Mouse (Mus musculus) CD4-positive, CD25-positive, alpha-beta regulatory T cell, adult 2 months (primary cell): ENCODE measurements around the gene Ech1.

Experiments
- DNase-seq: peaks from one replicate; pipeline ENCODE4 v3.0.0-alpha.2; 2012; ENCODE audit warnings: low read depth, low spot score

Ech1 gene

DNA sequence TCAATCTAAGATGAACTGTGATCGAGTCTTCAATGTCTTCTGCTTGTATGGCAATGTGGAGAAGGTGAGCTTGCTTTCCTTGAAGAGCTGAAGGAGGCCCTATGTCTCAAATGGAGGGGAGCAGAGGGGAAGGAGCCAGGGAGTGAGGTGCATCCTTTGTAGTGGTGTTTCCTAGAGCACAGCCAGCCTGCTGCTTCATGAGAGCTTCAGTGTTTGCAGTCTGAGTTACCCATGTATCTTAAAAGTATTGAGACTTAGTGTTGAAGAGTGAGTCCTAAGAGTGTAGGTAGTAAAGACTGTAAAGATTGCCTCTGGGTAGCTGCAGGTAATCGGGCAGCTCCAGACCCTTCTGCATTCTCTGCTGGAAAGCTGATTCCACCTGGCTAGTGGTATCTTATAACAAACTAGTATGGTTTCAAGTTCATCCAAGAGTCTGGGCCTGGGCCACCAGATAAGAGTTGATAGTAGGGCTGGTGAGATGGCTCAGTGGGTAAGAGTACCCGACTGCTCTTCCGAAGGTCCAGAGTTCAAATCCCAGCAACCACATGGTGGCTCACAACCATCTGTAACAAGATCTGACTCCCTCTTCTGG, 6.1 kb upstream of the Ech1 start:
- DNase-seq = no peak

GRCm38 (mm10) chr7:28819571-28819970, 5.4 kb upstream of the Ech1 start:
- DNase-seq = no peak

DNA sequence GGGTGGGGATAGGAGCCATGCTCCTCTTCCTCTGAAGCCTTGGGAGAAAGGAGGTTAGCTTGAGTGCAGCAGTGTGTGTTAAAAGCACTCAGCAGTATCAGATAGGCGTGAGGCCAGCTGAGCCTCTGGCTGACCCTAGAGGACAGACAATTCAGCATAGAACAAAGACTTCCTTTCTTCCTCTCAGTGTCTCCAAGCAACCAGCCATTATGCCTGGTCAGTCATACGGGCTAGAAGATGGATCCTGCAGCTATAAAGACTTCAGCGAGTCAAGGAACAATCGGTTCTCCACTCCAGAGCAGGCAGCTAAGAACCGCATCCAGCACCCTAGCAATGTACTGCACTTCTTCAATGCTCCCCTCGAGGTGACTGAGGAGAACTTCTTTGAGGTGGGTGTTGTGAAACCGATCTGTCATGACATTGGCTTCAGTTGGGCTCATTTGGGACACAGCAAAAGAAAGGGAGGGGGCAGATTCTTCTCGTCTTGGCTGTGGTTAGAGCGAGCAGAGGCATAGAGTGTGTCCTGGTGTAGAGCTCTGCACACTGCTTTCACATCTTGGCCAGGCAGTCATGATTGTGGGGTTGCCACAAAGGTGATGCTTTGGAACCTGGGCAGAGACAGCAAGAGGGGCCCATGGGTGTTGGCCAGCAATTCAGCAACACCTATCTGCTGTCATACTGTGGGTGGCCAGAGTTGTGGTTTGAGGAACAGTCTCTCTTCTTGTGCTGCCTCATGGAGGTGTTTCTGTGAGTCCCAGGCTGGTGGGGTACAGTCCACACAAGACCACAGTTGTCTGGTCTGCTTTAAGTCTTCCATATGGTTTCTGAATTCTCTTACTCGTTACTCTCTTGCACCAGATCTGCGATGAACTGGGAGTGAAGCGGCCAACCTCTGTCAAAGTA, 4.4 kb upstream of the Ech1 start:
- DNase-seq = peak; percentile 32

DNA sequence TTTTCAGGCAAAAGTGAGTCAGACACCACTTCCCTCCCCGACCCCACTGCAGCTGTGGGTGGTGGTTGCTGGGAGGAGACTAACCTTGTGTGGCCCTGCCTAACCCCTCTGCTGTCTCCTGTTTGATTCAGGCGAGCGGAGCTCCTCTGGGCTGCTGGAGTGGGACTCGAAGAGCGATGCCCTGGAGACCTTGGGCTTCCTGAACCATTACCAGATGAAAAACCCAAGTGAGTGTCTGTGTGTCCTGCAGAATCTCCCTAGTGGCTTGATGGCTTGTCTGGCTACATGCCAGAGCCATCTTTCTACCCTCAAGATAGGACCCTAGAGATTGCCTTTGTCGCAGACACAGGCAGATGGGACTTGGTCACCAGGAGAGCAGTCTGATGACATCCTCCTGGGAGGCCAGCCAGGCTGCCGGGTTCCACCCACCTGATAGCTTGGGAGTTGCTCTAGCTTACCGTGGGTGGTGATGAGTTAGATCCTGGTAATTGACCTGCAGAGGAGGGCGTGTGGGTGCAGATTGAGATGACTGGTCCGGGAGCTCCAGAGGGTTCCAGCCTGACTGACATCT, 3.7 kb upstream of the Ech1 start:
- DNase-seq = peak; percentile 63

- DNase-seq = no peak
These were observed 2.5 kb upstream of the Ech1 start for GRCm38 (mm10) chr7:28822556-28822955.

DNA sequence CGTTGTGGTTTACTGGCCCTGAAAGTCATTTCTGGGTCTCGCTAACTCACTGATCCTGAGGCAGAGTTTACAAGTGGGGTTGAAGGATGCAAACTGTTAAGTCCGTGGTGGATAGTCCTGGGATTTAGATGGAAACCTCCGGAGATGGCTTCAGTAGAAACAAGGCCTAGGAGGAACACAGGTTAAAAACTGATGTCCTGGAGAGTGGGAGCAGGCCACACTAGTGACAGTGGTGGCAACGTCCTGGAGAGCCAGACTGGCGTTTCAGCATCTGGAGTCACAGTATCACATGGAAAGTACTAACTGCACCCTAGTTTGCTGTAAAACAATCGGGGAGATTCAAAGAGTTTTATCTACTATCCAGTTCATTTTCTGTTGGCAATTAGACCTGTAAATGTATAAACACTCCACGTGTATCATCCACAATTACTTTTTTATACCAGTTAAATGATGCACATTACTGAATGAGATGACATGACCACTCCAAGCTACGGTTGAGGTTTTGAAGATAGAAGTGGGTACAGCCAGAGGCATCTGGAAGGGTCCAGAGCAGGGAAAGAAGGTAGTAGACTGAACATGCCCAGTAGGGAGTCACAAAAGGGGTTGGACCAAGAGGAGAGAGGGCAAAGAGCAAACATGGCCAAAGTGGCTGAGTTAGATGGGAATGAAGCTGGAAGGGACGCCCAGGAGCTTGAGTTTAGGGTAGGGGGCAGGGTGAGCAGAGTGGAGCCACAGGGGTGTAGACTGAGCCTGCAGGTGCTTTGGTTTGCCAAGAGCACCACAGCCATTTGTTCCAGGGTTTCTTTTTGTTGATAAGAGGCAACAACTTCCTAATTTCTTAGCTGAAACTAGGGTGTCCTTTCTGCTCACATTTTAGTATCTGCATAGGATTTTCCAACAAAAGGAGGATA, 1.8 kb upstream of the Ech1 start:
- no peak for DNase-seq

DNA sequence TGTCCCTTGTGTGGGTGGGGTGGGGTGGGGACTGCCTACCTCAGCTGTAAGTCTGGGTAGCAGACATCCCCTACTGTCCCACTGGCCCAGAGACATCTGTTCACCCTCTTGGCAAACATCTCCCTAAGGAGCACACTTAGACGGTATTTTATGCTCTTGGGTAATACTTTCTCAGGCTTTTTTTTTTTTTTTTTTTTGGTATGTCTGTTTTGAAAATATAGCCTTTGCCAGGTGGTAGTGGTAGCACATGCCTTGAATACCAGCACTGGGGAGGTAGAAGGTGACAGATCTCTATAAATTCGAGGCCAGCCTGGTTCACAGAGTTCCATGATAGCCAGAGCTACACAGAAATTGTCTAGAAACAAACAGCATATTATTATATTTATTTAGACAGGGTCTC, 1.1 kb upstream of the Ech1 start:
- no peak for DNase-seq

DNA sequence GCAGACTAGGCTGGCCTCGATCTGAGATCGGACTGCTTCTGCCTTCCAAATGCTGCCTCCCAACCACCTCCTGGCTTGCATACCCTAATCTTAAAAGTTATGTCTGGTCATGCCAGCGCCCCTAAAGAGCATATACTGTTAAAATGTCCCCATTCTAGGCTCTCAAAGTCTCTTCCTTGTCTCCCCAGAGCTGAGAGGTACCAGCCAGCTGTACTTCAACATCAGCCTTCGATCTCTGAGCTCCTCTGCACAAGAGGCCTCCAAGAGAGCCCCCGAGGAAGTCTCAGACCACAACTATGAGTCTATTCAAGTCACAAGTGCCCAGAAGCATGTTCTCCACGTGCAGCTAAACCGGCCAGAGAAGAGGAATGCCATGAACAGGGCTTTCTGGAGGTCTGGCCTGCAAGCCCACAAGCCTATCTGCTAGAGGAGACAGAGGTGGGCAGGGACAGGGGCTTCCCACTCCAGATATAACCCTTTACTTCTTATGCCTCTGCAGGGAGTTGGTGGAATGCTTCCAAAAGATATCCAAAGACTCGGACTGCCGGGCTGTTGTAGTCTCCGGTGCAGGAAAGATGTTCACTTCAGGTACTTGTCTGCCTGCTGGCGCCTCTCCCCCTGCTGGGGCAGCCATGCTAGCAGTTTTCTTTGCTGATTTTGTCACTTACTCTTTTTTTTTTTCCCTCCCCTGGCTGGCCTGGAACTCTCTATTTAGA, 827 bp downstream of the Ech1 start:
- peak; percentile 74 for DNase-seq

DNA sequence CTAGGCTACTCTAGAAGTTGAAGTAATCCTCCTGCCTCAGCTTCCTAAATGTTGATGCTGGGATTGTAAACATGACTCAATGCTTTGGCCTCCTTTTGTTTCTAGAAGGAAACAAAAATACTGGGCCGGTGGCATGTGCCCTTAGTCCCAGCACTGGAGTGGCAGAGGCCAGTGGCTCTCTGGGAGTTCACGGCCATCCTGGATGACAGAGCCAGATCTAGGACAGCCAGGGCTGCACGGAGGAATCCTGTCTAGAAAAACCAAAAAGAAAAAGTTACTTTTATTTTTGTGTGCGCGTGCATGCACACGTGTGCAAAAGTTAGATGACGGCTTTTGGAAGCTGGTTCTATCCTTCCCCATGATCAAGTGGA, 1.4 kb downstream of the Ech1 start:
- no peak for DNase-seq

DNA sequence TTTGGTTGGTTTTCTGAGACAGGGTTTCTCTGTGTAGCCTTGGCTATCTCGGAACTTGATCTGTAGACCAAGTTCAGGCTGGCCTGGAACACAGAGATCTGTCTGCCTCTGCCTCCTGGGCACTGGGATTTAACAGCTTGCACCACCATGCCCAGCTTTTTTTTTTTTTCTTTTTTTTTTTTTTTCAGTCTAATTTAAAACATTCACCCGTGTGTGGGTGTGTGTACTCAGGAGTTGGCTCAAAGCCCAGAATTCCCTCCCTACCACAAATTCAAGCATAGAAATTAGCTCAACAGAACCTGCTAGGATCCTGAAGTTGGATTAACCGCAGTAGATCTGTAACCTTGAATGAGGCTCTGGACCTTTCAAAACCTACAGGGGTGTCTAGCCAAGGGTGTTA, 2.3 kb downstream of the Ech1 start:
- no peak for DNase-seq

- no peak for DNase-seq
These were observed 4.8 kb downstream of the Ech1 start for GRCm38 (mm10) chr7:28829821-28830220.

DNA sequence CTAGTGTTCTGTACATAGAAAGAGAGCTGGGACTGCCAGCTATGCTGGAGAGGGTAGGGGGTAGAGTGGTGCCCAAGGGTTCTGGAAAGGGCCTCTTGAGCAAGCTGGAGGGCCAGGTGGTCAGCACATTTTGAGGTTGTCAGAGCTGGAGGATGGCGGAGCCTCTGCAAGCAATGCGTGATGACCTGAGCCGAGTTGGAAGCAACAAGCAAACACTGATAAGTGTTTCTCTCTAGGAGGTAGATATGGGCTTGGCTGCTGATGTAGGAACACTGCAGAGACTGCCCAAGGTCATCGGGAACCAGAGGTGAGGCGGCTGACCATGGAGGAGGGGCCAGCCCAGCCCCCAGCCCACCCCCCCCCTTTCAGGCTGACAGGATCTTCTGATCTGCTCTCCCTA, 6.0 kb downstream of the Ech1 start:
- DNase-seq = no peak

DNA sequence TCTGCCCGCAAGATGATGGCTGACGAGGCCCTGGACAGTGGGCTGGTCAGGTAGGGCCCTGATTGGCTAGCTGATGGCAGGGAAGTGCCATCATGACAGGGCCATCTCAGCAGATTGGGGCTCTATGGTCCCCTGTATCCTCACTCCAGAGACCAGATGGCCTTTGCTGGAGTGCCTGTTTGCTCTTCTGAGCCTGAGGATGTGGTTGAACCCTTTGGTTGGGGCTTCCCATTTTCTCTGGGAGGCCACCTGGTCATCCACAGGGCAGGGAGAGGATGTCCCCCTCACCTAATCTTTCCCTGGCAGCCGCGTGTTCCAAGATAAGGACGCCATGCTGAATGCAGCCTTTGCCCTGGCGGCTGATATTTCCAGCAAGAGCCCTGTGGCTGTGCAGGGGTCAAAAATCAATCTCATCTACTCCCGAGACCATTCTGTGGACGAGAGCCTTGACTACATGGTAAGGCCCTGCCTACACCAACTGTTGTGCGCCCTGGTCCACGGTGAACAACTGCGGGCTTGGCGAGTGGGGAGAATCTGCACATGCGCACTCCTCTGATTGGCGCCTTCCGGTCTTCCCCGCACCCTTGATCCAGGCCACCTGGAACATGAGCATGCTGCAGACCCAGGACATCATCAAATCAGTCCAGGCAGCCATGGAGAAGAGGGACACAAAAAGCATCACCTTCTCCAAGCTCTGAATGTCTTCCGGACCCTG, 6.6 kb downstream of the Ech1 start:
- no peak for DNase-seq

- no peak for DNase-seq
These were observed 7.1 kb downstream of the Ech1 start for GRCm38 (mm10) chr7:28832137-28832536.

DNA sequence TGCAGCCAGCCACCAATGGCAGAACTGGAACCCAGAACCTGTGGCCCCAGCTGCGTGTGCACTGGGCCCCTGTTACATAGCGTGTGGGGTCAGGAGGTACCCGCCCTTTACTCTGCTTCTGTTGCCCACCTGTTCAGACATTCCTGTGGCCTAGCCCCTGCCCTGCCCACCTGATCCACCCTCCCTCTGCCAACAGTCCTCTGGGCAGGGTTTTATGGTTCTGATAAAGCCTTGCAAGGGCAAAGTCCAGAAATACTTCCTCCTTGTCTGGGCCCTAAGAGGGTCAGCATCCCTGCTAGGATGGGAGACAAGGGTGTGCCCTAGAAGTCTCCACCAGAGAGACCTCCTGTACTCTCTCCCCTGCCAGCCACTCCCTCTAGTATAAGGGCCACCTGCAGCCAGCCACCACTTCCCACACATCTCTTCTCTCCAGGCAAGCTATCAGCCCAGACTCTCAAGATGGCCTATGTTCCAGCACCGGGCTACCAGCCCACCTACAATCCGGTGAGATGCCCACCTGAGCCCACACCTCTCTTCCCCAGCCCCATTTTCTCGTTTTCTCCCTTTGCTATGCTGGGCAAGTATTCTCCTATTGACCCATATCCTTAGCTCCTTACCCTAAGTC, 8.8 kb downstream of the Ech1 start, which contains the start of gene Lgals4:
Lgals4 (plus strand) TSS at position 132 of the 625 bp plus-strand sequence.
- no peak for DNase-seq

GRCm38 (mm10) chr7:28836936-28837335, 11.9 kb downstream of the Ech1 start:
- DNase-seq = no peak

DNA sequence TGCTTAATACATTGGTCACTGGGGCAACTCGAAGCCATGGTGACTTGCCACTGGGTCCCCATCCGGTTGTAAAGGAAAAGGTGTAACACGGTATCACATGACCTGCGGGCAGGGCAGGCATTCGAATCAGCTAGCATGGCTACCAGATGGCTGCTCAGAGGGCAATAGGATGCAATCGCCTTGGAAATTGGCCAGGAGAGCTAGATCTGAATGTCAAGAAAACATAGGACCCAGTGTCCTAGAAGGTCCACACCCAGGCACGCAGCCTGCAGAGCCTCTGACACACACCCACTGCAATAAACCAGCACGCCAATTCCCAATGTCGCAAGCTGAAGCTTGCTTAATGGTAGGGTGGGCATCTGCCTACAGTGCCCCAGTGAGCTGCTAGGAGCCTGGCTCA, 13.3 kb downstream of the Ech1 start:
- DNase-seq = no peak

DNA sequence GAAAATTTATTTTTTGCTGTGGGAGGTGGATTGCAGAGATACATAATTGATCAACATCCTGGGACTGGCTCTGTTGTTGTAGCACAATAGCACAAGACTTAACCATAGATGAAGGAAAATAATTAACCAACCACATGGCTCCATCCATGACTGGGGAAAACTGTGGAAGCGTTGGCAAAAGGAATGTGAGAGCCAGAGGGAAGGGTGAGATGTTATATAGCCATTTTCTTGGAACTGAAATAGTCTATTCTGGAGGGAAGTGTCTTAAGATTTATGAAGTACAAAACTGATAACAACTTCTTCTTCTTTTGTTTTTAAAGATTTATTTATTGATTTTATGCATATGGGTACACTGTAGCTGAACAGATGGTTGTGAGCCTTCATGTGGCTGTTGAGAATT, 22.3 kb downstream of the Ech1 start:
- no peak for DNase-seq

DNA sequence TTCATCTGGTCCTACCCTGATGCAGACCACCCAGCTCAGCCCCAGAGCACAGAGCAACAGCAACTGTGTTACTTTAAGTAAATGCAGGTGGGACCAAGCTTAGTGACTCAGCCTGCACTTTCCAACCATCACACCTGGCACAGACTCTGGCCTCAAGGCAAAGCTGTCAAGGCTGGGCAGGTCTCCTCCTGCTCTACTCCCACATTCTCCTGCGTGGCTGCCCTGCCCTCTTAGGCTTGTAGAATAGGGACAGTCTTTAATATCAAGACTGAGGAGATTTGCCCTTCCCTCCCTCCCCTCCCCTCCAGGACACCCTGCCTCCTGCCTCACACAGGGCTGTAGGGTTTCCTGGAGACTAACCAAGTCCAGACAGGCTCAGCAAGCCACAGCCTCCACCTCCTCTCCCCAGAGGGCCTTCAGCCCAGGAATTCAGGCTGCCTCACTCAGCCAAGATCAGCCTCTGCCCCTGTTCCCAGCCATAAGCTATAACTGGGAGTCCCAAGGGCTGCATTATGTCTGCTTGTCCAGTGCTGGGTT, 24.8 kb downstream of the Ech1 start:
- DNase-seq = no peak

GRCm38 (mm10) chr7:28850642-28851041, 25.6 kb downstream of the Ech1 start:
- no peak for DNase-seq
